Mouse (Mus musculus) CD4-positive, CD25-positive, alpha-beta regulatory T cell (primary cell): ENCODE data around the gene Fam71f1. TPM values are rescaled to one million over a fixed set of nuclear protein-coding genes. Genes with fewer than 3 reads are reported as not detected.

ENCODE experiments used
- polyA plus RNA-seq: library from polyadenylated mRNA; unstranded; fragments of 100-300 nt; shearing (Covaris generic); gene quantifications from one replicate; pipeline ENCODE4 v1.2.1, GENCODE M21; 2017

Gene Fam71f1
- not detected for polyA plus RNA-seq

GRCm38 (mm10) chr6:29318879-29319278 is at the start of gene Fam71f1:
Gene Fam71f1, plus strand, starts transcription at chr6:29319140.

GRCm38 (mm10) chr6:29272312-29273072 is 46.4 kb upstream of the Fam71f1 start, which contains the start of gene Hilpda:
Gene Hilpda, plus strand, starts transcription at chr6:29272488.

DNA sequence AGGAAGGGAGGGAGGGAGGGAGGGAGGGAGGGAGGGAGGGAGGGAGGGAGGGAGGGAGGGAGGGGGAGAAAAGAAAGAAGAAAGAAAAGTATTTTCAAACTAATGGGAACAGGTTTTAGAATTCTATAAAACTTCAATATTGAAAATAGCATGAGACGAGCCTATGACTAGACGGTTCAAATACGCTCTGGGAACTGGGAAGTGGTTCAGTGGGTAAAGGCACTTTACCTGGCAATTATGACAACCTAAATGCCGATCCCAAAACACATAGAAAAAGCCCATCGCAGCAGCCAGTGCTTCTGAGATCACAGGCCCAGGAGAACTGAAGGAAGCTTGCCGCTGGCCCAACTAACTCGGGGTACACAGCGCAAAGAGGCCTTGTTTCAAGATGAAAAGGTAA is 39.6 kb upstream of the Fam71f1 start, which contains the start of gene Fam71f2:
Fam71f2 (plus strand) TSS at position 301 of the 400 bp plus-strand sequence.

GRCm38 (mm10) chr6:29347665-29348370 is 28.9 kb downstream of the Fam71f1 start, which contains the start of gene Calu:
Gene Calu, plus strand, starts transcription at chr6:29348069.

Other genes starting within 250 kb of the Fam71f1 start
- 66.1 TPM for gene Rbm28, start 154.1 kb upstream of the Fam71f1 start, polyA plus RNA-seq
- gene Prrt4, start 139.6 kb upstream of the Fam71f1 start, polyA plus RNA-seq = 0.25 TPM
- gene Impdh1, start 102.8 kb upstream of the Fam71f1 start, polyA plus RNA-seq = 111 TPM
- gene Hilpda, start 46.7 kb upstream of the Fam71f1 start, polyA plus RNA-seq = 33.7 TPM
- 0.92 TPM for gene Fam71f2, start 39.5 kb upstream of the Fam71f1 start, polyA plus RNA-seq
- 101 TPM for gene Calu, start 28.9 kb downstream of the Fam71f1 start, polyA plus RNA-seq
- gene Opn1sw, start 69.3 kb downstream of the Fam71f1 start, polyA plus RNA-seq = 0.17 TPM
- 1.4 TPM for gene Ccdc136, start 77.2 kb downstream of the Fam71f1 start, polyA plus RNA-seq
- gene Flnc, start 114.1 kb downstream of the Fam71f1 start, polyA plus RNA-seq = 0.04 TPM
- gene Atp6v1f, start 148.6 kb downstream of the Fam71f1 start, polyA plus RNA-seq = 342 TPM
- gene Atp6v1fnb, start 152.3 kb downstream of the Fam71f1 start, polyA plus RNA-seq = 0.43 TPM
- gene Kcp, start 188.8 kb downstream of the Fam71f1 start, polyA plus RNA-seq = 0.51 TPM
- gene Irf5, start 207.5 kb downstream of the Fam71f1 start, polyA plus RNA-seq = 27.7 TPM